Mouse (Mus musculus) liver, postnatal 0 days (tissue): ENCODE results near the gene Rap2a.

Experiments
- CTCF ChIP-seq: sonication (generic); IDR thresholded peaks from 2 replicates; pipeline ENCODE4 v1.5.1; 2016; ENCODE audit warnings: antibody characterized with exemption, low read depth
- EP300 ChIP-seq: IDR thresholded peaks from 2 replicates; pipeline ENCODE4 v1.6.1; 2016; ENCODE audit warnings: antibody characterized with exemption, low read depth, mild to moderate bottlenecking

DNA sequence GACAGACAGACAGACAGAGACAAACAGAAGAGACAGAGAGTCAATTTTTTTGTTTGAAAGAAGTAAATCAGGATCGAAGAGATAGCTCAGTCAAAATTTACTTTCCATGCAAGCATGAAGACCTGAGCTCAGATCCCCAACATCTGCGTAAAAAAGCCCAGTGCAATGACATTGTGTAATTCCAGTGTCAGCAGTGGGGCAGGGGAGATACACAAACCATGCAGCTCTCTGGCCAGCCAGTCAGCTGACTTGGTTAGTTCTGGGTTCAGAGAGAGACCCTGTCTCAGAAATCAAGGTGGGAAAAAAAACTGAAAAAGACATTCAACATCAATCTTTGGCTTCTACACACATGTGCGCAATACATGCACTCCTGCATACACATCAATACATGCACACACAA, 55.1 kb downstream of the Rap2a start:
- TF ChIP-seq EP300 (no peak), CTCF (no peak)
